Comparison of ENCODE assay signal across 8 mouse cellular contexts in the genomic region with DNA sequence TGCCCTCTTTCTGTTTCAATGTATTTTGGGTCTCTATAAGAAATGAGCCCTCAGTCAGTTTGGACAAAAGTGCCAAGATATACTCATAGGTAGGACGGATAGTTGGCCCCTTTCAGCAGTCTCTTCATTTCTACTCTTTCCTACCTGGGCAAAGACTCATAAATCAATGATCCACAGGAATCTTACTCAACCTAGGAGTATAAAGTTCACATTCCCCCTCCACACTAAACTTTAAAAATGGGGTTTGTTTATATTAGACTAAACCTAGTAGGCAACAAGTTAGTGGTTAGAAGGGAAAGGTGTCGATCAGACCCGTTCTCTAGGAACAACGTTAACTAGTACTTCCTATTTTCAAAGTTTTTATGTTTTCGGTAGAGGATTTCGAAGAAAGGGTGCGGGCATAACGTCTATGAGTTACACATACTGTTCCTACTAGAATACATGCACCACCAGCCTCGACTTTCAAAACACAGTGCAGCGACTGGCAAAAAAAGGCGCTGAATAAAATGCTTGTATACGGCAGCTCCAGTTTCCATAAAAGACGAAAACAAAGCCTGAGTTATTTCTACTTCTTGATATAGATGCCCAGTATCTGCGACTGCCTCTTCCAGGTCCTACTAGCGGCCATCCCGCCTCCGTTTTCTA. TPM values are rescaled to one million over a fixed set of nuclear protein-coding genes. Genes with fewer than 3 reads are reported as not detected.
DNase-seq lines count a peak whose midpoint lies in the region; ATAC-seq lines count a peak whose summit lies in the region.

No protein-coding gene starts in this region.

- peak overlapping the region; percentile 54 for H3K4me2 ChIP-seq in forebrain, embryonic 11.5 days (ENCODE audit: low read depth, low read length, severe bottlenecking)
- peak overlapping the region; percentile 84 for H3K4me2 ChIP-seq in liver, embryonic 12.5 days

- 1% methylated on average over 17 of the region's 17 CpGs for WGBS in forebrain, embryonic 11.5 days
- under 1% methylated on average over 17 of the region's 17 CpGs for WGBS in liver, embryonic 12.5 days (ENCODE audit: insufficient replicate concordance)

- H3K27me3 ChIP-seq in forebrain, embryonic 11.5 days (ENCODE audit: control insufficient read depth, insufficient read depth, low read length), result no peaks in the 10 kb centered on the region
- no peaks in the 10 kb centered on the region for H3K27me3 ChIP-seq in liver, embryonic 12.5 days (replicated peaks)

- peak overlapping the region; percentile 84 for H3K4me3 ChIP-seq in forebrain, embryonic 11.5 days (ENCODE audit: low read depth, low read length)
- H3K4me3 ChIP-seq in liver, embryonic 12.5 days, result peak overlapping the region; percentile 78

- H3K27ac ChIP-seq in forebrain, embryonic 11.5 days (ENCODE audit: low read depth, low read length), result peak overlapping the region; percentile 92
- peak overlapping the region; percentile 96 for H3K27ac ChIP-seq in liver, embryonic 12.5 days

- no peaks in the 10 kb centered on the region for H3K9me3 ChIP-seq in forebrain, embryonic 11.5 days (ENCODE audit: control insufficient read depth, low read length)
- H3K9me3 ChIP-seq in liver, embryonic 12.5 days (replicated peaks), result no peaks in the 10 kb centered on the region

- ATAC-seq in forebrain, embryonic 11.5 days (replicated peaks; ENCODE audit: low FRiP score), result no peak
- ATAC-seq in liver, embryonic 12.5 days, result no peak

- H3K4me1 ChIP-seq in forebrain, embryonic 11.5 days (replicated peaks; ENCODE audit: control insufficient read depth, insufficient read depth, low read length), result peaks cover 8% of the 10 kb centered on the region; the same call in 1 of the 2 replicates
- peaks cover 45% of the 10 kb centered on the region for H3K4me1 ChIP-seq in liver, embryonic 12.5 days

- peak; percentile 57 for DNase-seq in heart, adult 11 months
- no peak for DNase-seq in heart, adult 8-10 months (ENCODE audit: low spot score)
- DNase-seq in 416B (ENCODE audit: low read depth), result peak; percentile 36
- DNase-seq in forebrain, embryonic 11.5 days (ENCODE audit: low spot score), result no peak
- DNase-seq in layer of hippocampus, adult 11-12 months (ENCODE audit: low spot score), result no peak
- DNase-seq in thymus, adult 18-20 months, result no peak
- DNase-seq in cerebellum, postnatal 10 days, result no peak

- peak overlapping the region; percentile 94 for H3K9ac ChIP-seq in forebrain, embryonic 11.5 days (ENCODE audit: low read length)
- peak overlapping the region; percentile 82 for H3K9ac ChIP-seq in liver, embryonic 12.5 days

- no peaks in the 10 kb centered on the region for H3K36me3 ChIP-seq in forebrain, embryonic 11.5 days (ENCODE audit: control insufficient read depth, insufficient read depth, low read length)
- H3K36me3 ChIP-seq in liver, embryonic 12.5 days, result peaks cover 11% of the 10 kb centered on the region

RNA-seq across cellular contexts. Expression of gene Pdia4, which starts 0.8 kb away (rescaled TPM):
- 10 to 100 TPM; 35.8 to 45.8 (median 38.8) TPM for total RNA-seq in heart, adult 8-10 months (2022)
- polyA plus RNA-seq in forebrain, embryonic 11.5 days (2014; fragmentation: Nextera tagmentation; extraction: Ambion mirVana), result 252 and 255 TPM in 2 replicates
- 142 and 147 TPM in 2 replicates for polyA plus RNA-seq in liver, embryonic 12.5 days (2016; fragmentation: Nextera tagmentation; extraction: Ambion mirVana)

RNA-seq across cellular contexts. Expression of gene Zfp786, which starts 18.3 kb away (rescaled TPM):
- 1 to 10 TPM in 3 of 4 experiments, under 1 TPM in 1; 0.97 to 1.3 (median 1.1) TPM for total RNA-seq in heart, adult 8-10 months (2022)
- polyA plus RNA-seq in forebrain, embryonic 11.5 days (2014; fragmentation: Nextera tagmentation; extraction: Ambion mirVana), result 7.3 and 7.6 TPM in 2 replicates
- 0.99 and 1.0 TPM in 2 replicates for polyA plus RNA-seq in liver, embryonic 12.5 days (2016; fragmentation: Nextera tagmentation; extraction: Ambion mirVana)

RNA-seq across cellular contexts. Expression of gene Zfp398, which starts 23.1 kb away (rescaled TPM):
- 1 to 10 TPM; 5.9 to 8.4 (median 6.9) TPM for total RNA-seq in heart, adult 8-10 months (2022)
- polyA plus RNA-seq in forebrain, embryonic 11.5 days (2014; fragmentation: Nextera tagmentation; extraction: Ambion mirVana), result 9.2 and 11.3 TPM in 2 replicates
- 3.0 and 3.7 TPM in 2 replicates for polyA plus RNA-seq in liver, embryonic 12.5 days (2016; fragmentation: Nextera tagmentation; extraction: Ambion mirVana)

Comparison
In these comparisons a context has a peak if more than half of its experiments do, and no peak if none do; other contexts are left out.
1. DNase-seq: peak in heart, adult 11 months (single experiment) and 416B (single experiment); none in heart, adult 8-10 months (single experiment), forebrain, embryonic 11.5 days (single experiment), layer of hippocampus, adult 11-12 months (single experiment), thymus, adult 18-20 months (0 of 2) and cerebellum, postnatal 10 days (0 of 2).